15 mouse cellular contexts compared by ENCODE assay signal in the genomic region with DNA sequence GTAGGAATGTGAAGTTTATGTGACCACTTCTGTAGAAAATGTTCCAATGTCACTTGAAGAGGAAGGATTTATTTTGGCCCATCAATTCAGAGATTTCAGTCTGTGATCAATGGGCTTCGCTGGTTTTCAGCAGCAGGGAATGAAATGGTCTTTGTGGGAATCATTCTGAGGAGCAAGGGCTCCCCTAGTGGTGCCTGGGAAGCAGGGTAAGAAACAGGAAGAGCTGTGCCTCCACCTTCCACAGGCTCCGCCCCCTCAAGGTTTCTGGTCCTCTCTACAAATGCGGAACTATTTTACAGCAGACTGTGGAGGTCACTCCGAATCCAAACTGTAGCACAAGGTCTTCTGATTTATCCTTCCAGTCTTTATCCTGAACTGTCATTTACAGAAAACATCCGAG.
A peak's percentile ranks its signal among the peaks of the same experiment; 100 is the strongest.
DNase-seq lines count a peak whose midpoint lies in the region; ATAC-seq and TF ChIP-seq lines count a peak whose summit lies in the region.
"Had no signal": no experiment of that assay in that cellular context is flagged by ENCODE, and none has a peak within 500 bp of the region (broad histone marks: within the 10 kb centered on the region; RNA-seq: fewer than 3 reads in every experiment).

No protein-coding gene starts in this region.

- 86% methylated on average over 5 of the region's 5 CpGs for WGBS in kidney, adult 2 months
- 87% methylated on average over 5 of the region's 5 CpGs for WGBS in kidney, embryonic 16.5 days
- WGBS in embryonic facial prominence, embryonic 11.5 days, result 84% methylated on average over 5 of the region's 5 CpGs
- WGBS in lung, postnatal 0 days, result 84% methylated on average over 5 of the region's 5 CpGs

- no peak overlapping the region for H3K9ac ChIP-seq in kidney, embryonic 16.5 days (replicated peaks; ENCODE audit: low read length)
- H3K9ac ChIP-seq in MEL (ENCODE audit: control insufficient read depth, low read depth, low read length, poor library complexity, severe bottlenecking), result no peak overlapping the region
- no peak overlapping the region for H3K9ac ChIP-seq in embryonic facial prominence, embryonic 11.5 days (replicated peaks; ENCODE audit: low read length)
- no peak overlapping the region for H3K9ac ChIP-seq in lung, postnatal 0 days (replicated peaks; ENCODE audit: low read depth)
- H3K9ac ChIP-seq: embryonic facial prominence, embryonic 12.5 days; midbrain, embryonic 15.5 days; neural tube, embryonic 15.5 days had no signal

- H3K4me2 ChIP-seq in kidney, embryonic 16.5 days (replicated peaks; ENCODE audit: low read depth, low read length), result no peak overlapping the region
- H3K4me2 ChIP-seq in embryonic facial prominence, embryonic 11.5 days (ENCODE audit: low read depth, low read length), result no peak overlapping the region
- no peak overlapping the region for H3K4me2 ChIP-seq in lung, postnatal 0 days (replicated peaks; ENCODE audit: low read depth, low read length)
- H3K4me2 ChIP-seq: embryonic facial prominence, embryonic 12.5 days; midbrain, embryonic 15.5 days; neural tube, embryonic 15.5 days had no signal

- ATAC-seq in kidney, embryonic 16.5 days (ENCODE audit: low FRiP score, low TSS enrichment), result no peak
- no peak for ATAC-seq in embryonic facial prominence, embryonic 11.5 days (replicated peaks; ENCODE audit: insufficient number of reproducible peaks, low FRiP score, low TSS enrichment, low read depth)
- no peak for ATAC-seq in lung, postnatal 0 days
- ATAC-seq: forebrain, embryonic 14.5 days; midbrain, embryonic 15.5 days had no signal

- TF ChIP-seq EP300 in MEL (IDR thresholded peaks at IDR 0.05; ENCODE audit: low read depth in 1 of 2, low read length in 2 of 2), result no peak
- TF ChIP-seq EP300 in lung, postnatal 0 days (IDR thresholded peaks at IDR 0.05), result no peak

- H3K9me3 ChIP-seq in kidney, embryonic 16.5 days (ENCODE audit: low read length), result no peaks in the 10 kb centered on the region
- H3K9me3 ChIP-seq in MEL (replicated peaks; ENCODE audit: insufficient read depth, low read length), result no peaks in the 10 kb centered on the region
- no peaks in the 10 kb centered on the region for H3K9me3 ChIP-seq in embryonic facial prominence, embryonic 11.5 days (replicated peaks; ENCODE audit: control insufficient read depth, low read length)
- H3K9me3 ChIP-seq in lung, postnatal 0 days (ENCODE audit: low read length), result no peaks in the 10 kb centered on the region
- H3K9me3 ChIP-seq: embryonic facial prominence, embryonic 12.5 days; midbrain, embryonic 15.5 days; neural tube, embryonic 15.5 days had no signal

- H3K36me3 ChIP-seq in kidney, adult 2 months (ENCODE audit: control insufficient read depth, insufficient read depth, low read length), result no peaks in the 10 kb centered on the region
- H3K36me3 ChIP-seq in kidney, embryonic 16.5 days (ENCODE audit: insufficient read depth, low read length), result no peaks in the 10 kb centered on the region
- no peaks in the 10 kb centered on the region for H3K36me3 ChIP-seq in MEL (ENCODE audit: control insufficient read depth in 1 of 2, insufficient read depth in 2 of 2, low read length in 2 of 2)
- H3K36me3 ChIP-seq in embryonic facial prominence, embryonic 11.5 days (replicated peaks; ENCODE audit: control insufficient read depth, insufficient read depth, low read depth, low read length), result no peaks in the 10 kb centered on the region
- H3K36me3 ChIP-seq in lung, postnatal 0 days (ENCODE audit: insufficient read depth, low read length), result no peaks in the 10 kb centered on the region
- H3K36me3 ChIP-seq: embryonic facial prominence, embryonic 12.5 days; midbrain, embryonic 15.5 days; neural tube, embryonic 15.5 days had no signal

- no peak overlapping the region for H3K4me3 ChIP-seq in kidney, adult 2 months (ENCODE audit: insufficient read depth, low read depth, low read length)
- H3K4me3 ChIP-seq in kidney, embryonic 16.5 days (ENCODE audit: low read length), result no peak overlapping the region
- no peak overlapping the region for H3K4me3 ChIP-seq in MEL (ENCODE audit: control insufficient read depth in 1 of 2, insufficient read depth in 1 of 2, low read depth in 2 of 2, low read length in 2 of 2)
- H3K4me3 ChIP-seq in embryonic facial prominence, embryonic 11.5 days (ENCODE audit: low read depth, low read length), result no peak overlapping the region
- no peak overlapping the region for H3K4me3 ChIP-seq in lung, postnatal 0 days (ENCODE audit: low read depth, low read length)
- H3K4me3 ChIP-seq: embryonic facial prominence, embryonic 12.5 days; midbrain, embryonic 15.5 days; neural tube, embryonic 15.5 days had no signal

- DNase-seq in kidney, adult 2 months, result peak; percentile 2
- DNase-seq in 3134 (ENCODE audit: extremely low read depth, insufficient read length, low spot score) (peak; percentile 26), MEL (ENCODE audit: low read depth, low spot score) (peak; percentile 8)
- peak; percentile 12 for DNase-seq in embryonic facial prominence, embryonic 11.5 days (ENCODE audit: low spot score)
- no peak for DNase-seq in ovary, postnatal 36 days (ENCODE audit: low spot score)
- DNase-seq in lung, postnatal 0 days (ENCODE audit: low spot score), result no peak
- DNase-seq: gastrocnemius, postnatal 36 days; heart, postnatal 4 days; kidney, adult 18-20 months had no signal

- TF ChIP-seq POLR2A in kidney, adult 2 months (IDR thresholded peaks at IDR 0.05; ENCODE audit: low read depth, low read length), result no peak
- TF ChIP-seq POLR2A in MEL (IDR thresholded peaks at IDR 0.05; ENCODE audit: control insufficient read depth in 1 of 2, insufficient read depth in 1 of 2, low read depth in 1 of 2, low read length in 2 of 2, poor library complexity in 1 of 2), result no peak

- no peak overlapping the region for H3K27ac ChIP-seq in kidney, adult 2 months (ENCODE audit: insufficient read depth, low read depth, low read length)
- H3K27ac ChIP-seq in kidney, embryonic 16.5 days (ENCODE audit: low read length), result no peak overlapping the region
- H3K27ac ChIP-seq in MEL (ENCODE audit: control insufficient read depth, low read depth, low read length), result no peak overlapping the region
- H3K27ac ChIP-seq in embryonic facial prominence, embryonic 11.5 days (replicated peaks; ENCODE audit: low read depth, low read length), result no peak overlapping the region
- H3K27ac ChIP-seq in lung, postnatal 0 days (ENCODE audit: low read length), result no peak overlapping the region
- H3K27ac ChIP-seq: embryonic facial prominence, embryonic 12.5 days; midbrain, embryonic 15.5 days; neural tube, embryonic 15.5 days had no signal

- TF ChIP-seq RAD21 in MEL (IDR thresholded peaks at IDR 0.05; ENCODE audit: low read depth, low read length), result no peak

- TF ChIP-seq CTCF in kidney, adult 2 months (conservative IDR thresholded peaks at IDR 0.05; ENCODE audit: insufficient read depth, insufficient read length, low read depth, low read length), result 0 out of 2 replicates have a peak, but pooled peaks have one; percentile 20
- TF ChIP-seq CTCF in MEL (IDR thresholded peaks at IDR 0.05 in 2 of 3, conservative IDR thresholded peaks at IDR 0.05 in 1 of 3; ENCODE audit: control insufficient read depth in 1 of 3, insufficient read depth in 1 of 3, low read depth in 2 of 3, low read length in 3 of 3, poor library complexity in 1 of 3, severe bottlenecking in 1 of 3), result no peak; a peak in 1 of 6 replicates
- no peak; the same call in 1 of the 2 replicates for TF ChIP-seq CTCF in lung, postnatal 0 days (IDR thresholded peaks at IDR 0.05)

- no peaks in the 10 kb centered on the region for H3K79me2 ChIP-seq in MEL (ENCODE audit: control insufficient read depth, insufficient read depth, low read length, poor library complexity)

- H3K27me3 ChIP-seq in kidney, adult 2 months (replicated peaks; ENCODE audit: control insufficient read depth, insufficient read depth, low read length), result no peaks in the 10 kb centered on the region
- H3K27me3 ChIP-seq in kidney, embryonic 16.5 days (ENCODE audit: insufficient read depth, low read length), result no peaks in the 10 kb centered on the region
- no peaks in the 10 kb centered on the region for H3K27me3 ChIP-seq in MEL (ENCODE audit: control insufficient read depth in 1 of 2, insufficient read depth in 2 of 2, low read length in 2 of 2)
- no peaks in the 10 kb centered on the region for H3K27me3 ChIP-seq in embryonic facial prominence, embryonic 11.5 days (ENCODE audit: control insufficient read depth, insufficient read depth, low read length)
- no peaks in the 10 kb centered on the region for H3K27me3 ChIP-seq in lung, postnatal 0 days (replicated peaks; ENCODE audit: insufficient read depth, low read length)
- H3K27me3 ChIP-seq: CH12.LX; embryonic facial prominence, embryonic 12.5 days; midbrain, embryonic 15.5 days; neural tube, embryonic 15.5 days had no signal

- no peaks in the 10 kb centered on the region for H3K4me1 ChIP-seq in kidney, adult 2 months (ENCODE audit: control insufficient read depth, insufficient read depth, low read length)
- H3K4me1 ChIP-seq in kidney, embryonic 16.5 days (ENCODE audit: insufficient read depth, low read length), result no peaks in the 10 kb centered on the region
- no peaks in the 10 kb centered on the region for H3K4me1 ChIP-seq in MEL (ENCODE audit: control insufficient read depth in 1 of 2, insufficient read depth in 2 of 2, low read length in 2 of 2)
- no peaks in the 10 kb centered on the region for H3K4me1 ChIP-seq in embryonic facial prominence, embryonic 11.5 days (ENCODE audit: control insufficient read depth, insufficient read depth, low read length)
- no peaks in the 10 kb centered on the region for H3K4me1 ChIP-seq in lung, postnatal 0 days (ENCODE audit: insufficient read depth, low read depth, low read length)
- H3K4me1 ChIP-seq: embryonic facial prominence, embryonic 12.5 days; midbrain, embryonic 15.5 days; neural tube, embryonic 15.5 days had no signal

TF ChIP-seq in MEL, 35 proteins besides CTCF, POLR2A, EP300 and RAD21:
- TF ChIP-seq MYC (IDR thresholded peaks at IDR 0.05; ENCODE audit: low read depth, low read length) (no peak), ZKSCAN1 (IDR thresholded peaks at IDR 0.05; ENCODE audit: low read depth, low read length) (no peak), ETS1 (IDR thresholded peaks at IDR 0.05; ENCODE audit: low read depth, low read length) (no peak)

Comparison
In these comparisons a context has a peak if more than half of its experiments do, and no peak if none do; other contexts are left out.
1. DNase-seq: peak in kidney, adult 2 months (single experiment), 3134 (single experiment), MEL (single experiment) and embryonic facial prominence, embryonic 11.5 days (single experiment); none in ovary, postnatal 36 days (single experiment) and lung, postnatal 0 days (single experiment).